Mouse (Mus musculus): ENCODE measurements around the gene Baz2b. TPM values are rescaled to one million over a fixed set of nuclear protein-coding genes. Genes with fewer than 3 reads are reported as not detected.
"Not testable (repeated sequence)": the region's sequence is repeated elsewhere in the genome, so short reads cannot be mapped to it uniquely, and the experiment has no call there.

Baz2b gene
- total RNA-seq, 2 experiments from 2014 or later: 35.1 to 51.4 TPM

GRCm38 (mm10) chr2:59862618-59863017 is 347.0 kb downstream of the Baz2b start:
- no peak for DNase-seq

GRCm38 (mm10) chr2:59854363-59854762 is 355.3 kb downstream of the Baz2b start:
- no peak for DNase-seq

GRCm38 (mm10) chr2:59853543-59853942 is 356.1 kb downstream of the Baz2b start:
- no peak for DNase-seq

- no peak for DNase-seq
These were observed 356.7 kb downstream of the Baz2b start for GRCm38 (mm10) chr2:59852916-59853315.

GRCm38 (mm10) chr2:59851885-59852284 is 357.8 kb downstream of the Baz2b start:
- DNase-seq: not testable (repeated sequence)

Other genes starting within 250 kb of the Baz2b start
- gene March7, start within 50 bp of the Baz2b start, total RNA-seq (2021): 10 to 100 TPM; 32.1 to 40.5 TPM
- gene Cd302, start 74.6 kb upstream of the Baz2b start, total RNA-seq (2021): 10 to 100 TPM; 15.1 to 18.5 TPM
- under 1 TPM; 0.09 to 0.25 TPM for gene Ly75, start 173.5 kb upstream of the Baz2b start, total RNA-seq (2021)